Mouse (Mus musculus): ENCODE data around the gene Zfp27. TPM values are rescaled to one million over a fixed set of nuclear protein-coding genes. Genes with fewer than 3 reads are reported as not detected.
"Not testable (repeated sequence)": the region's sequence is repeated elsewhere in the genome, so short reads cannot be mapped to it uniquely, and the experiment has no call there.

The Zfp27 gene
- total RNA-seq, 2 experiments from 2014 or later: 7.9 to 8.9 TPM

GRCm38 (mm10) chr7:29898351-29898750, 8.0 kb downstream of the Zfp27 start:
- DNase-seq: no peak
- intact Hi-C loops (cut with DNase I): no loop called here

DNA sequence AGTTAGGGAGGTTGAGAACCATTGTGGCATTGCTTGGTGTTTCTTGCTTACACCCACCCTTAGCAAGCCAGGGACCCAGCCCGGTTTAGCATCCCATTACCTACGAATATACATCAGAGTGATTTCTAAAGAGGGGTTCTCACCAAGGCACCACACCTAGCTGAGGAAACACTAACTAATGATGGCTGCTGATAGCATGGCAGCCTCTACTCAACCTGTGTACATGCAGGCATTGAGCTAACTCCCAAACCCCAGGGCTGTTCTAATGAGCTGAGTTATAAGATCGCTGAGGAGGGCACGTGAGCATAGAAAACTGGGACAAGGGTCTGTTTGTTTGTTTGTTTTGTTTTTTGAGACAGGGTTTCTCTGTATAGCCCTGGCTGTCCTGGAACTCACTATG, 13.6 kb downstream of the Zfp27 start:
- DNase-seq: no peak
- intact Hi-C loops (cut with DNase I): no loop called here

- intact Hi-C loops (cut with DNase I): no loop called here
- DNase-seq: no peak
These were observed 15.9 kb downstream of the Zfp27 start for GRCm38 (mm10) chr7:29890501-29890900.

DNA sequence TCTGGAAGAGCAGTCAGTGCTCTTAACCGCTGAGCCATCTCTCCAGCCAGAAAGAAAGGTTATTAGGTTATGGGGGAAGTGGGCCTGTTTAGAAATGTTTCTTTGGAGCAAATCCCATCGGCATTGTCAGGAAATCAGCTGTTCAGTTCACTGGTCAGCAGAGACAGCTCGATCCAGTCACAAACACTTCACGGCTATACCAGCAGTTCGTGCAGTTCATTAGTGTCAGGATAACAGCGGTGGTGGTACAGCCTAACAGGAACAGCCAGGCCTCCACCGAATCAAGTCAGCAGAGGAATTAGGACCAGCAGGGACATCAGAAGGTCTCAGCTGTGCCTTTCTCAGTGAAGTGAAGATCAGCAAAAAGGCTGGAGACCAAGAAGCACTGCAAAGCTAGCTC, 25.5 kb downstream of the Zfp27 start:
- intact Hi-C loops (cut with DNase I): no loop called here
- no peak for DNase-seq

- intact Hi-C loops (cut with DNase I): no loop called here
- no peak for DNase-seq
These were observed 26.3 kb downstream of the Zfp27 start for GRCm38 (mm10) chr7:29880056-29880455.

DNA sequence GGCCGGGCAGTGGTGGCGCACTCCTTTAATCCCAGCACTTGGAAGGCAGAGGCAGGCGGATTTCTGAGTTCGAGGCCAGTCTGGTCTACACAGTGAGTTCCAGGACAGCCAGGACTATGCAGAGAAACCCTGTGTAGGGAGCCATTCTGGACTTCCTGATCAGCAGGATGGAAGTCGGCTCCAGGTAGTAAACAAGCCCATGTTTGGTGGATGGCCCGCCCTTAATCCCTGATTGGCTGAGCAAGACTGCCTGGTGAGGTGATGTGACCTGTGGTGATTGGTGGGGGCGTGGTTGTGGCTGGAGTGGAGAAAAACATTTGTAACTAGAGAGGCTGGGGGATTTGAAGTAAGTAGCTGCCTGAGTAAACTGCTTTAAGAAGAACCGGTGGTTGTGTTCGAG, 28.8 kb downstream of the Zfp27 start:
- intact Hi-C loops (cut with DNase I); DNase-seq: not testable (repeated sequence)

GRCm38 (mm10) chr7:29874256-29874655, 32.1 kb downstream of the Zfp27 start:
- intact Hi-C loops (cut with DNase I): no loop called here
- no peak for DNase-seq

GRCm38 (mm10) chr7:29861660-29862059, 44.7 kb downstream of the Zfp27 start:
- no peak for DNase-seq
- intact Hi-C loops (cut with DNase I): no loop called here

GRCm38 (mm10) chr7:29859532-29860517, 46.5 kb downstream of the Zfp27 start, which contains the start of gene Zfp420:
Gene Zfp420 (plus strand): TSS chr7:29859979.
- DNase-seq: peak; percentile 83 to 84
- intact Hi-C loops (cut with DNase I): loop anchor here (2.0 kb wide), 2 partner anchors 41 to 49 kb away; partner anchors contain the start of gene Zfp383

- intact Hi-C loops (cut with DNase I): loop anchor here (5.0 kb wide), 2 partner anchors 86 to 129 kb away; partner anchors contain the start of genes Zfp568 and Zfp84
- DNase-seq: peak; percentile 83 to 85
These were observed 53.0 kb downstream of the Zfp27 start, which contains the start of gene Zfp940 for GRCm38 (mm10) chr7:29853219-29853842. Gene Zfp940 (minus strand): TSS chr7:29853669.

GRCm38 (mm10) chr7:29852831-29853218, 53.5 kb downstream of the Zfp27 start:
- intact Hi-C loops (cut with DNase I): loop anchor here (5.0 kb wide), 2 partner anchors 86 to 129 kb away; partner anchors contain the start of genes Zfp568 and Zfp84
- DNase-seq: no peak

- intact Hi-C loops (cut with DNase I): no loop called here
These were observed 61.8 kb downstream of the Zfp27 start for GRCm38 (mm10) chr7:29844616-29845015.

More at GRCm38 (mm10) chr7:29844616-29845015, 61.8 kb downstream of the Zfp27 start:
- DNase-seq: no peak

Small RNA genes lying within 50 kb of the gene (microRNA-seq; reads per million reads assigned to microRNA genes)
- gene Mir7668 (ENCODE audit: borderline number of aligned reads in 2 of 2): 0 to 1.3 reads per million in 2 experiments

Other genes starting within 250 kb of the Zfp27 start
- gene Catsperg2, start 179.5 kb downstream of the Zfp27 start, total RNA-seq (2021): not detected
- gene Zfp84, start 138.0 kb downstream of the Zfp27 start, total RNA-seq (2021): 10 to 100 TPM in 1 of 2 experiments, 1 to 10 TPM in 1; 9.8 to 11.4 TPM
- 1 to 10 TPM; 5.2 to 5.7 TPM for gene Zfp30, start 122.6 kb downstream of the Zfp27 start, total RNA-seq (2021)
- 10 to 100 TPM; 10.9 to 11.9 TPM for gene Zfp790, start 90.5 kb downstream of the Zfp27 start, total RNA-seq (2021)
- under 1 TPM; 0.39 to 0.49 TPM for gene Zfp940, start 52.9 kb downstream of the Zfp27 start, total RNA-seq (2021)
- gene Zfp420, start 46.6 kb downstream of the Zfp27 start, total RNA-seq (2021): 1 to 10 TPM; 2.9 TPM
- 1 to 10 TPM; 6.1 to 9.9 TPM for gene Zfp383, start 1.7 kb upstream of the Zfp27 start, total RNA-seq (2021)
- gene Zfp74, start 47.5 kb upstream of the Zfp27 start, total RNA-seq (2021): 1 to 10 TPM; 5.9 TPM
- 10 to 100 TPM; 22.0 to 22.7 TPM for gene Zfp568, start 77.4 kb upstream of the Zfp27 start, total RNA-seq (2021)
- 1 to 10 TPM; 2.4 to 2.7 TPM for gene Zfp14, start 144.8 kb upstream of the Zfp27 start, total RNA-seq (2021)
- gene Zfp82, start 166.3 kb upstream of the Zfp27 start, total RNA-seq (2021): 1 to 10 TPM; 1.7 to 2.6 TPM
- gene Gm26920, start 183.8 kb upstream of the Zfp27 start, total RNA-seq (2021): not detected
- gene Zfp566, start 184.0 kb upstream of the Zfp27 start, total RNA-seq (2021): 1 to 10 TPM; 1.8 to 2.7 TPM
- gene Zfp260, start 188.2 kb upstream of the Zfp27 start, total RNA-seq (2021): 10 to 100 TPM; 30.9 to 35.3 TPM
- gene Zfp382, start 215.4 kb upstream of the Zfp27 start, total RNA-seq (2021): 1 to 10 TPM; 1.8 to 2.7 TPM

Measured in heart, postnatal 36 days (tissue).